Mouse (Mus musculus) macrophage (primary cell): ENCODE results near the gene Gm3543. TPM values are rescaled to one million over a fixed set of nuclear protein-coding genes. Genes with fewer than 3 reads are reported as not detected.
"Not testable (repeated sequence)": the region's sequence is repeated elsewhere in the genome, so short reads cannot be mapped to it uniquely, and the experiment has no call there.

Experiments used
- H3K27ac ChIP-seq: fragments of 350-480 bp; formaldehyde crosslinking; 2 replicates; pipeline ENCODE4 v1.9.0; 2021
- H3K36me3 ChIP-seq: fragments of 350-480 bp; formaldehyde crosslinking; 2 replicates; pipeline ENCODE4 v1.9.0; 2021; ENCODE audit errors: inconsistent target
- H3K4me3 ChIP-seq: fragments of 350-480 bp; formaldehyde crosslinking; 2 replicates; pipeline ENCODE4 v1.9.0; 2021; ENCODE audit errors: inconsistent target
- H3K79me2 ChIP-seq: fragments of 350-480 bp; formaldehyde crosslinking; 2 replicates; pipeline ENCODE4 v1.9.0; 2021; ENCODE audit errors: inconsistent target
- WGBS: methylation state at CpG from one replicate; pipeline ENCODE4 v1.1.7; 2026; ENCODE audit warnings: inconsistent platforms; ENCODE audit not compliant: missing documents; 5-methylcytosine and 5-hydroxymethylcytosine counted together
- polyA plus RNA-seq: library from polyadenylated mRNA; stranded (reverse); fragments of 250-400 nt; gene quantifications from 3 replicates; pipeline ENCODE4 v1.2.4, GENCODE M21; 2018; ENCODE audit warnings: inconsistent platforms
- total RNA-seq, 78 experiments: library from RNA; depleted of rRNA; stranded (reverse); fragments of 250-400 nt; gene quantifications; 1 replicate in 9 of 78; 2 replicates in 24 of 78; 3 replicates in 43 of 78; 4 replicates in 2 of 78; pipeline ENCODE4 v1.2.4; 2018; ENCODE audit warnings: inconsistent platforms in 56 of 78

Gene Gm3543
- total RNA-seq (2018; cell fraction: chromatin; rRNA removed) = not detected
- not detected for total RNA-seq (2018; cell fraction: cytosol; rRNA removed)
- total RNA-seq (2018; cell fraction: nucleus; rRNA removed) = not detected
- polyA plus RNA-seq = not detected in 3 replicates

GRCm38 (mm10) chr14:41983225-41983624 lies at the start of gene Gm3543:
TSS of gene Gm3543 (minus strand) at chr14:41983325.
- H3K4me3 ChIP-seq, H3K27ac ChIP-seq, H3K36me3 ChIP-seq, H3K79me2 ChIP-seq: not testable (repeated sequence)
- WGBS = no CpG with 5 or more reads among the region's 1 CpGs

- not testable (repeated sequence) for H3K4me3 ChIP-seq, H3K27ac ChIP-seq, H3K36me3 ChIP-seq, H3K79me2 ChIP-seq
- 47% methylated on average over 2 of the region's 3 CpGs for WGBS
Observed at GRCm38 (mm10) chr14:41968596-41968995, 14.5 kb downstream of the Gm3543 start.

GRCm38 (mm10) chr14:41967827-41968226 lies 15.3 kb downstream of the Gm3543 start, which contains the start of gene Gm6401:
TSS of gene Gm6401 (minus strand) at chr14:41967927.
- WGBS = 79% methylated on average over 1 of the region's 1 CpGs
- not testable (repeated sequence) for H3K36me3 ChIP-seq, H3K79me2 ChIP-seq

GRCm38 (mm10) chr14:41964095-41964494 lies 19.0 kb downstream of the Gm3543 start:
- 63% methylated on average over 4 of the region's 4 CpGs for WGBS
- not testable (repeated sequence) for H3K27ac ChIP-seq

More at GRCm38 (mm10) chr14:41967827-41968226, 15.3 kb downstream of the Gm3543 start, which contains the start of gene Gm6401:
- H3K4me3 ChIP-seq, H3K27ac ChIP-seq: not testable (repeated sequence)

GRCm38 (mm10) chr14:41943695-41944094 lies 39.4 kb downstream of the Gm3543 start, which contains the start of gene 1700024B05Rik:
TSS of gene 1700024B05Rik (plus strand) at chr14:41943995.
- H3K27ac ChIP-seq = not testable (repeated sequence)
- WGBS = no CpG with 5 or more reads among the region's 2 CpGs

More at GRCm38 (mm10) chr14:41964095-41964494, 19.0 kb downstream of the Gm3543 start:
- not testable (repeated sequence) for H3K4me3 ChIP-seq, H3K36me3 ChIP-seq, H3K79me2 ChIP-seq

More at GRCm38 (mm10) chr14:41943695-41944094, 39.4 kb downstream of the Gm3543 start, which contains the start of gene 1700024B05Rik:
- not testable (repeated sequence) for H3K36me3 ChIP-seq, H3K79me2 ChIP-seq, H3K4me3 ChIP-seq

Other genes with a start within 250 kb of the Gm3543 start
- gene Gm7929, start 232.7 kb downstream of the Gm3543 start, polyA plus RNA-seq = not detected in 3 replicates
- gene Gm47189, start 210.9 kb downstream of the Gm3543 start, polyA plus RNA-seq = not detected in 3 replicates
- gene Gm7980, start 76.0 kb downstream of the Gm3543 start, polyA plus RNA-seq = not detected in 3 replicates
- not detected in 3 replicates for gene 1700049E17Rik1, start 58.4 kb downstream of the Gm3543 start, polyA plus RNA-seq
- gene 1700024B05Rik, start 39.3 kb downstream of the Gm3543 start, polyA plus RNA-seq = not detected in 3 replicates
- not detected in 3 replicates for gene Gm6401, start 15.4 kb downstream of the Gm3543 start, polyA plus RNA-seq
- not detected in 3 replicates for gene Gm7951, start 134.0 kb upstream of the Gm3543 start, polyA plus RNA-seq
- not detected in 3 replicates for gene Gm17027, start 179.3 kb upstream of the Gm3543 start, polyA plus RNA-seq
- gene Gm3573, start 207.5 kb upstream of the Gm3543 start, polyA plus RNA-seq = not detected in 3 replicates